Mouse (Mus musculus) forebrain, embryonic 15.5 days (tissue): ENCODE results near the gene Pkp4. TPM values are rescaled to one million over a fixed set of nuclear protein-coding genes. Genes with fewer than 3 reads are reported as not detected.
A peak's percentile ranks its signal among the peaks of the same experiment; 100 is the strongest.

ENCODE experiments used
- ATAC-seq: fragments of 200-750 bp; cut with Nextera tagmentation; replicated peaks from 2 replicates; pipeline ENCODE4 v1.8.0; 2017; ENCODE audit warnings: mild to moderate bottlenecking, moderate TSS enrichment, moderate library complexity
- H3K27ac ChIP-seq: fragments of 300-500 bp; sonication (generic); replicated peaks from 2 replicates; pipeline ENCODE4 v1.5.1; 2015; ENCODE audit warnings: mild to moderate bottlenecking, inconsistent platforms
- H3K27me3 ChIP-seq: fragments of 300-500 bp; sonication (generic); 2 replicates; pipeline ENCODE4 v1.6.1; 2015; ENCODE audit warnings: inconsistent platforms
- H3K36me3 ChIP-seq: fragments of 300-500 bp; sonication (generic); 2 replicates; pipeline ENCODE4 v1.6.1; 2015; ENCODE audit warnings: mild to moderate bottlenecking, inconsistent platforms
- H3K4me1 ChIP-seq: fragments of 300-500 bp; sonication (generic); 2 replicates; pipeline ENCODE4 v1.6.1; 2015; ENCODE audit warnings: inconsistent platforms
- H3K4me2 ChIP-seq: fragments of 300-500 bp; sonication (generic); replicated peaks from 2 replicates; pipeline ENCODE4 v1.6.1; 2015; ENCODE audit warnings: mild to moderate bottlenecking, inconsistent platforms
- H3K4me3 ChIP-seq: fragments of 300-500 bp; sonication (generic); 2 replicates; pipeline ENCODE4 v1.5.1; 2015; ENCODE audit warnings: mild to moderate bottlenecking, inconsistent platforms
- H3K9ac ChIP-seq: fragments of 300-500 bp; sonication (generic); replicated peaks from 2 replicates; pipeline ENCODE4 v1.6.1; 2015; ENCODE audit warnings: mild to moderate bottlenecking, inconsistent platforms
- H3K9me3 ChIP-seq: fragments of 300-500 bp; sonication (generic); 2 replicates; pipeline ENCODE4 v1.6.1; 2016; ENCODE audit warnings: inconsistent platforms
- WGBS: fragments of 180-500 bp; shearing (Covaris S2); methylation state at CpG from one replicate; pipeline ENCODE4 v1.1.7; 2015; ENCODE audit warnings: mixed read lengths; 5-methylcytosine and 5-hydroxymethylcytosine counted together
- polyA plus RNA-seq: library from polyadenylated mRNA; unstranded; fragments of >200 nt; fragmentation: Nextera tagmentation; extraction: Ambion mirVana; gene quantifications from 2 replicates; pipeline ENCODE4 v1.2.1, GENCODE M21; 2015

Gene Pkp4
- polyA plus RNA-seq, 1 experiment from 2014 or later: 23.9 TPM

DNA sequence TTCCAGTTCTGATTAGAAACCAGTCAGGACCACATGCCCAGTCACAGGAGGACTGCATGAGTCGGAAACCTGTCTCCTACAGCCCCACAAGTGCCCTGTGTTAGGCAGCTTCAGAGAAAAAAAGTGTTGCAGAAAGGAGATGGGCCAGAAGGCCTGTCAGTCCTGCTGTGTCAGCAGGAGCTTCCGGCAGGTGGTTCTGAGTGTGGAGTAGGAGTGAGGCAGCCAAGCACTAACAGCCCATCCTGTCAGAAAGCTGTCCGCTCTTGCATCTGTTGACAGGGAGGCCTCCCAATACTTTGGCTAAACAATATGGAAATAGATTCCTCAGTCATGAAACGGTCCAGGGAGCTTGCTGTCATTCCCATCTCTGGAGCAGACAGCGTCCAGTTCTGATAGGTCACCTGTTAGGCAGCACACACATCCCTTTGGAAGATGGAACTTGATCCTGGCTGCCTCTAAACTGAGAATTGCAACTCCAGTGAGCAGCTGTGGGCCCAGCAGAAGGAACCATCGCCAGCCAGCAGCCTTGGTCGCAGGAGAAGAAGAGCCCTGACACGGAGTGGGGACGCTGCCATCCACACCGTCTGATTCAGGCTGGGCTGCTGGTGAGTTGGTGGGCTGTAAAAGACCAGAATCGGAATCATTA, 68.7 kb downstream of the Pkp4 start:
- no peak; the same call in 1 of the 2 replicates for ATAC-seq
- Histone ChIP-seq H3K9me3 (no peaks in the 10 kb centered on the region), H3K9ac (no peak overlapping the region), H3K4me2 (no peak overlapping the region), H3K27ac (no peak overlapping the region), H3K4me3 (no peak overlapping the region), H3K36me3 (no peaks in the 10 kb centered on the region), H3K4me1 (no peaks in the 10 kb centered on the region), H3K27me3 (no peaks in the 10 kb centered on the region)
- WGBS: 85% methylated on average over 11 of the region's 11 CpGs

DNA sequence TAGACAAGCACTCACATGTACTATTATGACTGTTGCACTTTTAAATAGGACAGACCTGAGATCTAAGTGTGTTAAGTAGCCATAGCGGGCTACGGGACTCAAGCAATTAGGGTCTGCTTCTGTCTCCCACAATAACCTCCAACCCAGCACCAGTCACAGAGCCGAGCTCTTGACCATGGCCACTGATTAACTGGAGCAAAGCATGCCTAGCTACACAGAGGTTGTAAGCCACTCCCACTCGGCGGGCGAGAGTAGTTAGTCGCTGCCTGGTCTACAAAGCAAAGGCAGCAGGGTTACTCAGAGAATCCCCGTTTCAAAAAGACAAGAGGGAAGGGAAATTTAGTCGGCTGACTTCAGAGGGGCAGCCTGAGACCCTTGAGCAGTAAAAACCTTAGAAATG, 70.0 kb downstream of the Pkp4 start:
- Histone ChIP-seq H3K27ac (no peak overlapping the region), H3K27me3 (no peaks in the 10 kb centered on the region), H3K9ac (no peak overlapping the region), H3K4me3 (no peak overlapping the region), H3K9me3 (no peaks in the 10 kb centered on the region), H3K36me3 (no peaks in the 10 kb centered on the region), H3K4me2 (no peak overlapping the region), H3K4me1 (no peaks in the 10 kb centered on the region)
- WGBS: 29% methylated on average over 9 of the region's 9 CpGs
- no peak for ATAC-seq

DNA sequence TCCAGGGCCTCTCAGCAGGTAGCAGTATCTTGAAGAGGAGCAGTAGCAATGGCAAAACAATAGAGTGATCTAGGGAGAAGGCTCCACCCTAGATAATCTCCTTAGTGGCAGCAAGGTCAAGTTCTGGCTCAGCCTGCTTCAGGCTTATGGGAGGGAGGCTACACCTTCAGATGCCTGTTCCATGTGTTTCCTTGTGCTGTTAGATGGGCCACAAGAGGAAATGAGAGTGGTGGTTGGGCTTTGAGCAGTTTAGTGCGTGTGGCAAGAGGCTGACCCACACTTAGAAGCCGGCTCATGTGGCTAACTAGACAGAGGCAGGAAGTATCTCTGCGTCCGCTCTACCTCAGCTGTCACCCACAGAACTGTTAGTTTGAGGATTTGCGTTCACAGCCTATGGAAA, 70.9 kb downstream of the Pkp4 start:
- Histone ChIP-seq H3K36me3 (no peaks in the 10 kb centered on the region), H3K4me3 (no peak overlapping the region), H3K27ac (no peak overlapping the region), H3K4me2 (no peak overlapping the region), H3K9me3 (no peaks in the 10 kb centered on the region), H3K9ac (no peak overlapping the region), H3K27me3 (no peaks in the 10 kb centered on the region), H3K4me1 (no peaks in the 10 kb centered on the region)
- no peak for ATAC-seq
- WGBS: 94% methylated on average over 5 of the region's 5 CpGs

DNA sequence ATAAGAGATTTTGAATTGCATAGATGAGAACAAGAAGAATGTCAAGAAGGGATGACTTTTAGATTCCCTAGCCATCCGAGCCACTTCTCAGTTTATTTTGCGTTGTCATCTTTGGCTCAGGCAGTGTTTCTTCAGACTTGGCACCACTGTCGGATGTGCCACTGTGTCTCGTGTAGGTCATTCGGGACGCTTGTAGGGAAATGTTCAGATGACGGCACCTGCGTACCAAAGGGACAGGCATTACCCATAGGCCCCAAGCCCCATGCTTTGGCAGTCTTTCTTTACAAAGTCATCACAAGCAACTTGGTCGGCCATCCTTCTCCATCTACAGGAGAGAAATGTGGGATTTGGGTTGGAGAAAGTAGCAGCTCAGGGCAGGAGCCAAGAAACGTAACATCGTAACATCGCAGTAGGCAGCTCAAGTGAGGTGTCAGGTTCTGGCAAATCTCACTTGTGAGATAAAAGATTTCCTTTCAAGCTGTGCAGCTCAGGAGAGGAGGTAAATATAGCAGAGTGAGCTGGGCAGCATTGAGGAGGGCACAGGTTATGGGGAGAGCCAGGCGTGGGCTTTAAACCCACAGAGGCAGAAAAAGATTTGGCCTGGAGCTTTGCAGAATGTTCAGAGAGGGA, 72.8 kb downstream of the Pkp4 start:
- Histone ChIP-seq H3K9me3 (no peaks in the 10 kb centered on the region), H3K36me3 (no peaks in the 10 kb centered on the region), H3K27ac (no peak overlapping the region), H3K9ac (no peak overlapping the region), H3K4me2 (no peak overlapping the region), H3K27me3 (no peaks in the 10 kb centered on the region), H3K4me1 (no peaks in the 10 kb centered on the region), H3K4me3 (no peak overlapping the region)
- no peak for ATAC-seq
- WGBS: 88% methylated on average over 13 of the region's 13 CpGs

DNA sequence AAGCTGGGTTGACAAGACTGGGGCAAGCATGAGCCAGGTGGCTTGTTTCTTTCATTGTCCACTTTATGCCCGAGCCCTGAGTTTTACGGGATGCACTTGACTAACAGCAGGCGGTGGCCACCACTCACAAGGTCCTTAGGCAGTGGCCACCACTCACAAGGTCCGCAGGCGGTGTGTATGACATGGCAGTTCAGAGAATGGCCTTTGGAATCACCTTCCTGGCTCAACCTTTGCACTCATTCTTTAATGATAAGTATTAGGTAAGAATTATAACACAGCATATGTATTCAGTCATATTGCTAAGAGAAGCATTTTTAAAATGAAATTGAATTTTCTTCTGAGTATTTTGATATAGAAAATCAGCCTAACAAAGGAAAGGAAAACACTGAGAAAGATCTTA, 73.3 kb downstream of the Pkp4 start:
- H3K36me3 ChIP-seq: no peaks in the 10 kb centered on the region
- no peak overlapping the region for H3K4me3 ChIP-seq
- H3K27me3 ChIP-seq: no peaks in the 10 kb centered on the region
- H3K27ac ChIP-seq: no peak overlapping the region
- no peaks in the 10 kb centered on the region for H3K4me1 ChIP-seq
- no peaks in the 10 kb centered on the region for H3K9me3 ChIP-seq
- no peak overlapping the region for H3K9ac ChIP-seq
- H3K4me2 ChIP-seq: no peak overlapping the region
- 93% methylated on average over 5 of the region's 5 CpGs for WGBS
- no peak for ATAC-seq

DNA sequence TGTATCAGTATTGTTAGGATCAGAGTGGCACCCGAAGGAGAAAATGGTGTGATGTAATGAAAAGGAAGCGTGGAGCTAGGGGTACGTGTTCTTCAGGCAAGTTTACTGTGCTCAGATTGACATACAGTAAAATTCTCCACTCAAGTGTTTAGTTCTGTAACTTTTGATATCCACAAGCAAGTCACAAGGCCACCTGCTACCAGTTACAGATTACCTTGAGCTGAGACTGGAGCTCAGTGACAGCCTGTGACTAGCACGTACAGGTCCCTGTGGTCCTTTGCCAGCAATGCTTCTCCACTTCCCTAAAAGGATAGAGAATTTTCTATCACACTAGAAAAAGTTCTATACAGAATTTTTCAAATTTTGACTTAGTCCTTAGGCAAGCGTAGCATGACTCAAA, 73.9 kb downstream of the Pkp4 start:
- ATAC-seq: no peak

DNA sequence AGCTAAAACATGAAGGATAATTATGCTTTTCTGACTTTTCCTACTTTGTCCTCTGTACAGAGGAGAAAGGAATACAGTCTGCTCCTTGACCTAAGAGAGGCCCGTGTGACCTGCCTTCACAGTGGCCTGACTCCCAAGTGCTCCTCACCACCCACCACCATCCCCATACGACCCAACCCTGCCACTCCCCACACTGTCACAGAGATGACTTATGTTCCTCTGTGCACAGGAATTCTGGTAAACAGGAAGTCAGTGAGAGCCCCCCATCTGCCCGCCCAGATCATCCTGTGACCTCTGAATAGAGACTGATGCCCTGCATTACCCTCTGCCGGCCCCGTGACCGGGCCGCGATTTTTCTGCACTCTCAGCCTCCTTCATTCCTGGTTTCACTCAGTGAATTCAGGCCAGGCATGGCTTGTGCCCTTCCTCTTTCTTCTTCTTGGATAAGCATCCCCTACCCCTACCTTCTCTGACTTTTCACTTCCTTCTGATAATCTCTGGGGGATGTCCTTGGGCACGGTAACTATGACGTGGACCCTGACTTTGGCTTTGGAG, 79.3 kb downstream of the Pkp4 start:
- no peaks in the 10 kb centered on the region for H3K27me3 ChIP-seq
- no peaks in the 10 kb centered on the region for H3K36me3 ChIP-seq
- H3K9me3 ChIP-seq: no peaks in the 10 kb centered on the region
- no peaks in the 10 kb centered on the region for H3K4me1 ChIP-seq
- 91% methylated on average over 10 of the region's 10 CpGs for WGBS
- no peak for ATAC-seq
- no peak overlapping the region for H3K4me2 ChIP-seq
- H3K27ac ChIP-seq: no peak overlapping the region
- H3K9ac ChIP-seq: no peak overlapping the region
- no peak overlapping the region for H3K4me3 ChIP-seq

More for the DNA sequence above, 73.9 kb downstream of the Pkp4 start:
- WGBS: 95% methylated on average over 5 of the region's 5 CpGs
- Histone ChIP-seq H3K4me3 (no peak overlapping the region), H3K4me1 (no peaks in the 10 kb centered on the region), H3K27ac (no peak overlapping the region), H3K9ac (no peak overlapping the region), H3K9me3 (no peaks in the 10 kb centered on the region), H3K27me3 (no peaks in the 10 kb centered on the region), H3K36me3 (no peaks in the 10 kb centered on the region), H3K4me2 (no peak overlapping the region)

DNA sequence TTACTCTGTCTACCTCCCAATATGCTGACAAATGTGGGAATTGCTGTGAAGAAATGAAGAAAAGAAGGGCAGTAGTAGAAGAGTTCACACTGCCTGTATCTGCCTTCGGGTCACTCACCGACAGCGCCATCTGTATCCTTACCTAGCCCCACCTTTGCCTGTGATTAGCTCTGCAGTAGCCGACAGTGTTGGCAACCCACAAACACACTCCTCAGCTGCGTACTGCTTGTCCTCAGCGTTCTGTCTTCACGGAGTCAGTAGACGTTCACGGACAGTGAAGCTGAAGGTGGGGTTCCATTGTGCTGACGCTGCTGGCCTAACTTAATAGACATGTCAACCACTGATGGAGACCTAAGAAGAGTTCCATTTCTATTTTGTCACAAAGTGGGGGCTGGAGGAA, 81.5 kb downstream of the Pkp4 start:
- H3K27ac ChIP-seq: no peak overlapping the region
- H3K9me3 ChIP-seq: no peaks in the 10 kb centered on the region
- H3K9ac ChIP-seq: no peak overlapping the region
- no peaks in the 10 kb centered on the region for H3K4me1 ChIP-seq
- H3K4me3 ChIP-seq: no peak overlapping the region
- WGBS: 82% methylated on average over 10 of the region's 10 CpGs
- no peak overlapping the region for H3K4me2 ChIP-seq
- H3K27me3 ChIP-seq: no peaks in the 10 kb centered on the region
- H3K36me3 ChIP-seq: no peaks in the 10 kb centered on the region
- ATAC-seq: 0 out of 2 replicates have a peak, but pooled peaks have one; percentile 23

DNA sequence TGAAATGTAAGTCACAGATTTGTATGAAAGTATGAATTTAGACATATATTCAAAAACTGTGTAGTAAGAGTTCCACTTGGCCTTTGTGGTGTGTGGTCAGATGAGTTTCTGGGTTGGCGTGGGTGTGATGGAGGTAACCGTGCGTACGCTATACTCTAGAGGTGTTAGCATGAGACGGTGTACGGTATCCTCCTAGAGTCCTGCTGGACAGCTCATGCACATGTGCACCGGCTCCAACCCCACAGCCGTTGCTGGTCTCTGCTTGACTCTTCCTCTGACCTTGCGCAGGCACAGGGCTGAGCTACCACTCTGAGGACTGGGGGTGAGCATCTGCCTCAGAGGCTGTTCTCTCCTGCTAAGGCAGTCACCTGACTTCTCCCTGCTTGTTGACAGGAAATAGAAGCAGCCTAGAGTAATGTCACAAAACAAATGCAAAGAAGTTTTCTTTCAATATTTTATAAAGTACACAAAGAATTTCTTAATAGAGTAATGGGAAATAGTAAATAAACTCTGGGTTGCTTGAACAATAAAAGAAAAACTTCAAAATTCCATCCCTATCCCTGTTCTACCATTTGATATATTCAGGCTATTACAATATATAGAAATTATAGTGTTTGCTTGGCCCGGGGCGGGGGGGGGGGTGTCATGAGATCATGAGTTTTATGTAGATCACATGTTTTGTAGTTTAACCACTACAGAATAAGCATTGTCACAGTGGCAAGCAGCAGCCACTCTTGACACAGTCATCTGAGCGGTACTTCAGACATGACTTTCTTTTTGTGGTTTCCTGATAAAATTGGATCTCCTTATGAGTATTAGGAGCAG, 83.8 kb downstream of the Pkp4 start:
- H3K27ac ChIP-seq: no peak overlapping the region
- no peak overlapping the region for H3K4me2 ChIP-seq
- H3K4me1 ChIP-seq: no peaks in the 10 kb centered on the region
- H3K4me3 ChIP-seq: no peak overlapping the region
- H3K9ac ChIP-seq: no peak overlapping the region
- no peaks in the 10 kb centered on the region for H3K27me3 ChIP-seq
- no peaks in the 10 kb centered on the region for H3K9me3 ChIP-seq
- ATAC-seq: no peak
- WGBS: 96% methylated on average over 12 of the region's 12 CpGs
- no peaks in the 10 kb centered on the region for H3K36me3 ChIP-seq

DNA sequence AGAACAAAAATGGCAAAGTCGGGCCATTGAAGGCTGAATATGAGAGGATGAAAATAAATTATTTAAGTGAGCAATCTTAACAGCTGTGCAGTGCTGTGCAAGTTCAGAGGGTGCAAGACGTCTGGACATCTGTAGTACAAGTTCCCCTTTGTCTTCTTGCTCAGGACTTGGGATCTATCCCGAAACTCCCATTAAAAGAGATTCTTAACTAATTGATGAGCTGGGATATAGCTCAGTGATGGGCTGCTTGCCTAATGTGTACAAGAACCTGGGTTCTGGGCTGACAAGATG, 84.4 kb downstream of the Pkp4 start:
- Histone ChIP-seq H3K4me3 (no peak overlapping the region), H3K4me2 (no peak overlapping the region), H3K36me3 (no peaks in the 10 kb centered on the region), H3K4me1 (no peaks in the 10 kb centered on the region), H3K27ac (no peak overlapping the region), H3K9me3 (no peaks in the 10 kb centered on the region), H3K9ac (no peak overlapping the region), H3K27me3 (no peaks in the 10 kb centered on the region)
- ATAC-seq: no peak
- 79% methylated on average over 3 of the region's 3 CpGs for WGBS

DNA sequence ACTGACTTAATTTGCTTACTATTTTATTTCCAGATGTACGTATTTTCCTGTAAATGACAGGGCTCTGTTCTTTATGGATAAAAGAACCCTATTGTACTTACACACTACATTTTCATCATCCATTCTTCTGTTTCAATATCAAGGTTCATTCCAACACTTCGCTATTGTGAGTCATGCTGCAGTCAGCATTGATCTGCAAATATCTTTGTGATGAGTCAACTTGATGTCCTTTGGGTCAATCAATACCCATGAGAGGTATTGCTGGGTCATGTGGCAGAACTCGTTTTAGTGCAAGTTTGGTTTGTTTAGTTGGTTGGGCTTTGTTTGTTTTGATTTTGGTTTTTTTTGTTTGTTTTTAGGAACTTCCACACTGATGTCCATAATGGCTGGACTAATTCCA, 88.2 kb downstream of the Pkp4 start:
- Histone ChIP-seq H3K9ac (no peak overlapping the region), H3K4me1 (0 out of 2 replicates have a peak, but pooled peaks cover 2% of the 10 kb centered on the region), H3K27ac (no peak overlapping the region), H3K36me3 (no peaks in the 10 kb centered on the region), H3K4me3 (no peak overlapping the region), H3K4me2 (no peak overlapping the region), H3K27me3 (no peaks in the 10 kb centered on the region), H3K9me3 (no peaks in the 10 kb centered on the region)
- ATAC-seq: no peak
- 88% methylated on average over 3 of the region's 3 CpGs for WGBS

DNA sequence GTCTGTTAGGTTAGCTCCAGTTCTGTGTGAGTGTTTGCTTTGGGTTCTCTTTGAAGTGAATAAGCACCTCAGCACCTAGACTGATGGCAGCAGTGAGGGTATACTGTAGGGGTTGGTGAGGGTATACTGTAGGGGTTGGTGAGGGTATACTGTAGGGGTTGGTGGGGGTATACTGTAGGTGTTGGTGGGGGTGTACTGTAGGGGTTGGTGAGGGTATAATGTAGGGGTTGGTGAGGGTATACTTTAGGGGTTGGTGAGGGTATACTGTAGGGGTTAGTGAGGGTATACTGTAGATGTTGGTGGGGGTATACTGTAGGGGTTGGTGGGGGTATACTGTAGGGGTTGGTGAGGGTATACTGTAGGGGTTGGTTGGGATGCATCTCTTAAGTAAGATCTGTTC, 92.2 kb downstream of the Pkp4 start:
- Histone ChIP-seq H3K36me3 (no peaks in the 10 kb centered on the region), H3K4me3 (no peak overlapping the region), H3K4me2 (no peak overlapping the region), H3K4me1 (0 out of 2 replicates have a peak, but pooled peaks cover 2% of the 10 kb centered on the region), H3K9ac (no peak overlapping the region), H3K27me3 (no peaks in the 10 kb centered on the region), H3K9me3 (no peaks in the 10 kb centered on the region), H3K27ac (no peak overlapping the region)
- ATAC-seq: no peak
